Mouse (Mus musculus) lung, adult 2 months (tissue): ENCODE results near the gene Gm17482.

ENCODE experiments used
- CTCF ChIP-seq: fragments of 200-500 bp; IDR thresholded peaks from 2 replicates; pipeline ENCODE4 v1.5.1; 2011; ENCODE audit warnings: mild to moderate bottlenecking, low read length, control low read depth; ENCODE audit not compliant: insufficient read depth
- POLR2A ChIP-seq: fragments of 200-500 bp; IDR thresholded peaks from 2 replicates; pipeline ENCODE4 v1.6.1; 2011; ENCODE audit warnings: low read depth, mild to moderate bottlenecking, control low read depth, low read length, borderline replicate concordance; ENCODE audit errors: extremely low read depth

DNA sequence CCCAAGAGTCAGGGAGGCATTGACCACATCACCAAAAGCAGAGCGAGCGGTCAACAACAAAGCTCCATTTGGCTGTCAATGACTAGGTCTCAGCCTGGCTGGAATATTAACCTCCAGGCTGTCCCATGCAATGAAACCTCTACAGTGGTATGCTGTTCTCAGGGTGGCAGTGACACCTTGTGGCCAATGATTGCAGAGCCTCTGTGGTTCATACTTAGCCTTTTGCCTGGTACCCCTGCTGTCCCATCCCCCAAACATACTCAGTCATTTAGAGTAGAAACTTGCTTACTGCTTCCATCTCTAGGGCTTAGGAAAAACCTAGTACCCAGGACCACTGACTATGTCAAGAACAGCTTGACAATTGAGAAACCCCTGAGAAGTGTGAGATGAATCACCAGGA, 40.8 kb downstream of the Gm17482 start:
- TF ChIP-seq CTCF (peak; percentile 85), POLR2A (no peak)
